Mouse (Mus musculus): ENCODE measurements at regions not wholly inside any gene's neighbourhood (a gene's known extent, or its start where the extent isn't known, plus 50 kb on each side); places are given as distances from the start of the nearest gene placed in this dataset.

- Histone ChIP-seq H3K27ac (ENCODE audit: insufficient read depth, low read length) (no peak overlapping the region), H3K27me3 (ENCODE audit: control insufficient read depth, insufficient read depth, low read length) (no peaks in the 10 kb centered on the region), H3K4me3 (replicated peaks; ENCODE audit: insufficient read depth, low read depth, low read length) (no peak overlapping the region), H3K4me1 (ENCODE audit: control insufficient read depth, insufficient read depth, low read length) (no peaks in the 10 kb centered on the region)
- DNase-seq, result no peak
- WGBS, result 43% methylated on average over 8 of the region's 8 CpGs
- TF ChIP-seq POLR2A (IDR thresholded peaks at IDR 0.05; ENCODE audit: borderline replicate concordance, insufficient read depth, low read length) (no peak), CTCF (IDR thresholded peaks at IDR 0.05; ENCODE audit: borderline replicate concordance, insufficient read depth, low read depth, low read length) (no peak)
These were observed 223.7 kb downstream of the Srbd1 start for GRCm38 (mm10) chr17:85921219-85921673.

GRCm38 (mm10) chr17:85919868-85920267 lies 225.1 kb downstream of the Srbd1 start:
- H3K4me1 ChIP-seq (ENCODE audit: control insufficient read depth, insufficient read depth, low read length), result no peaks in the 10 kb centered on the region
- 92% methylated on average over 7 of the region's 7 CpGs for WGBS
- no peak overlapping the region for H3K27ac ChIP-seq (ENCODE audit: insufficient read depth, low read length)
- no peak overlapping the region for H3K4me3 ChIP-seq (replicated peaks; ENCODE audit: insufficient read depth, low read depth, low read length)
- no peak for TF ChIP-seq POLR2A (IDR thresholded peaks at IDR 0.05; ENCODE audit: borderline replicate concordance, insufficient read depth, low read length)
- no peak for TF ChIP-seq CTCF (IDR thresholded peaks at IDR 0.05; ENCODE audit: borderline replicate concordance, insufficient read depth, low read depth, low read length)
- H3K27me3 ChIP-seq (ENCODE audit: control insufficient read depth, insufficient read depth, low read length), result no peaks in the 10 kb centered on the region
- no peak for DNase-seq

- DNase-seq, result no peak
- H3K4me3 ChIP-seq (replicated peaks; ENCODE audit: insufficient read depth, low read depth, low read length), result no peak overlapping the region
- H3K27me3 ChIP-seq (ENCODE audit: control insufficient read depth, insufficient read depth, low read length), result no peaks in the 10 kb centered on the region
- H3K27ac ChIP-seq (ENCODE audit: insufficient read depth, low read length), result no peak overlapping the region
- H3K4me1 ChIP-seq (ENCODE audit: control insufficient read depth, insufficient read depth, low read length), result no peaks in the 10 kb centered on the region
- TF ChIP-seq CTCF (IDR thresholded peaks at IDR 0.05; ENCODE audit: borderline replicate concordance, insufficient read depth, low read depth, low read length) (no peak), POLR2A (IDR thresholded peaks at IDR 0.05; ENCODE audit: borderline replicate concordance, insufficient read depth, low read length) (no peak)
- WGBS, result 72% methylated on average over 3 of the region's 3 CpGs
These were observed 227.8 kb upstream of the Six2 start for GRCm38 (mm10) chr17:85915870-85916269.

- no peaks in the 10 kb centered on the region for H3K4me1 ChIP-seq (ENCODE audit: control insufficient read depth, insufficient read depth, low read length)
- H3K27me3 ChIP-seq (ENCODE audit: control insufficient read depth, insufficient read depth, low read length), result no peaks in the 10 kb centered on the region
- H3K27ac ChIP-seq (ENCODE audit: insufficient read depth, low read length), result no peak overlapping the region
- TF ChIP-seq POLR2A (IDR thresholded peaks at IDR 0.05; ENCODE audit: borderline replicate concordance, insufficient read depth, low read length) (no peak), CTCF (IDR thresholded peaks at IDR 0.05; ENCODE audit: borderline replicate concordance, insufficient read depth, low read depth, low read length) (no peak)
- no peak overlapping the region for H3K4me3 ChIP-seq (replicated peaks; ENCODE audit: insufficient read depth, low read depth, low read length)
- 32% methylated on average over 6 of the region's 6 CpGs for WGBS
- no peak for DNase-seq
These were observed 226.0 kb upstream of the Six2 start for GRCm38 (mm10) chr17:85914062-85914461.

GRCm38 (mm10) chr17:85908709-85909108 lies 220.6 kb upstream of the Six2 start:
- H3K4me3 ChIP-seq (replicated peaks; ENCODE audit: insufficient read depth, low read depth, low read length), result no peak overlapping the region
- 87% methylated on average over 3 of the region's 3 CpGs for WGBS
- TF ChIP-seq CTCF (IDR thresholded peaks at IDR 0.05; ENCODE audit: borderline replicate concordance, insufficient read depth, low read depth, low read length) (no peak), POLR2A (IDR thresholded peaks at IDR 0.05; ENCODE audit: borderline replicate concordance, insufficient read depth, low read length) (no peak)
- H3K27ac ChIP-seq (ENCODE audit: insufficient read depth, low read length), result no peak overlapping the region
- no peaks in the 10 kb centered on the region for H3K4me1 ChIP-seq (ENCODE audit: control insufficient read depth, insufficient read depth, low read length)
- no peak for DNase-seq
- H3K27me3 ChIP-seq (ENCODE audit: control insufficient read depth, insufficient read depth, low read length), result no peaks in the 10 kb centered on the region

- H3K4me3 ChIP-seq (replicated peaks; ENCODE audit: insufficient read depth, low read depth, low read length), result no peak overlapping the region
- no peaks in the 10 kb centered on the region for H3K4me1 ChIP-seq (ENCODE audit: control insufficient read depth, insufficient read depth, low read length)
- no peak for DNase-seq
- H3K27ac ChIP-seq (ENCODE audit: insufficient read depth, low read length), result no peak overlapping the region
- no peaks in the 10 kb centered on the region for H3K27me3 ChIP-seq (ENCODE audit: control insufficient read depth, insufficient read depth, low read length)
- no peak for TF ChIP-seq CTCF (IDR thresholded peaks at IDR 0.05; ENCODE audit: borderline replicate concordance, insufficient read depth, low read depth, low read length)
- no peak for TF ChIP-seq POLR2A (IDR thresholded peaks at IDR 0.05; ENCODE audit: borderline replicate concordance, insufficient read depth, low read length)
- 58% methylated on average over 4 of the region's 4 CpGs for WGBS
These were observed 218.6 kb upstream of the Six2 start for GRCm38 (mm10) chr17:85906597-85907187.

- Histone ChIP-seq H3K4me3 (replicated peaks; ENCODE audit: insufficient read depth, low read depth, low read length) (no peak overlapping the region), H3K27ac (ENCODE audit: insufficient read depth, low read length) (no peak overlapping the region), H3K27me3 (ENCODE audit: control insufficient read depth, insufficient read depth, low read length) (no peaks in the 10 kb centered on the region), H3K4me1 (ENCODE audit: control insufficient read depth, insufficient read depth, low read length) (no peaks in the 10 kb centered on the region)
- TF ChIP-seq CTCF (IDR thresholded peaks at IDR 0.05; ENCODE audit: borderline replicate concordance, insufficient read depth, low read depth, low read length), result no peak
- DNase-seq, result no peak
- 71% methylated on average over 2 of the region's 2 CpGs for WGBS
These were observed 214.5 kb upstream of the Six2 start for GRCm38 (mm10) chr17:85902575-85902974.

GRCm38 (mm10) chr17:85899096-85899495 lies 211.0 kb upstream of the Six2 start:
- Histone ChIP-seq H3K27ac (ENCODE audit: insufficient read depth, low read length) (no peak overlapping the region), H3K4me3 (replicated peaks; ENCODE audit: insufficient read depth, low read depth, low read length) (no peak overlapping the region), H3K27me3 (ENCODE audit: control insufficient read depth, insufficient read depth, low read length) (no peaks in the 10 kb centered on the region), H3K4me1 (ENCODE audit: control insufficient read depth, insufficient read depth, low read length) (no peaks in the 10 kb centered on the region)
- 83% methylated on average over 6 of the region's 6 CpGs for WGBS
- TF ChIP-seq POLR2A (IDR thresholded peaks at IDR 0.05; ENCODE audit: borderline replicate concordance, insufficient read depth, low read length), result no peak
- no peak for TF ChIP-seq CTCF (IDR thresholded peaks at IDR 0.05; ENCODE audit: borderline replicate concordance, insufficient read depth, low read depth, low read length)
- DNase-seq, result no peak

All from cerebellum, adult 2 months (tissue).